10 mouse cellular contexts compared by ENCODE assay signal in genomic region chr3:96599069-96599393, GRCm38 (mm10). TPM values are rescaled to one million over a fixed set of nuclear protein-coding genes. Genes with fewer than 3 reads are reported as not detected.
DNase-seq lines count a peak whose midpoint lies in the region; ATAC-seq and TF ChIP-seq lines count a peak whose summit lies in the region.
"Had no signal": no experiment of that assay in that cellular context is flagged by ENCODE, and none has a peak within 500 bp of the region (broad histone marks: within the 10 kb centered on the region; RNA-seq: fewer than 3 reads in every experiment).

No protein-coding gene starts in this region.

- TF ChIP-seq CTCF in kidney, postnatal 0 days (IDR thresholded peaks at IDR 0.05; ENCODE audit: low read depth), result no peak

- H3K9ac ChIP-seq in kidney, postnatal 0 days (ENCODE audit: low read depth, low read length), result no peak overlapping the region
- H3K9ac ChIP-seq in neural tube, embryonic 12.5 days, result no peak overlapping the region

- peaks cover 25% of the 10 kb centered on the region for H3K4me1 ChIP-seq in kidney, postnatal 0 days (replicated peaks; ENCODE audit: insufficient read depth, low read length)
- peaks cover 92% of the 10 kb centered on the region for H3K4me1 ChIP-seq in forebrain, embryonic 10.5 days
- H3K4me1 ChIP-seq in neural tube, embryonic 12.5 days, result peaks cover 70% of the 10 kb centered on the region

- peak overlapping the region; percentile 48 for H3K4me3 ChIP-seq in kidney, postnatal 0 days (replicated peaks; ENCODE audit: low read depth, low read length)
- peak overlapping the region; percentile 61 for H3K4me3 ChIP-seq in forebrain, embryonic 10.5 days
- peak overlapping the region; percentile 43 for H3K4me3 ChIP-seq in neural tube, embryonic 12.5 days

- no peak overlapping the region for H3K27ac ChIP-seq in kidney, postnatal 0 days
- H3K27ac ChIP-seq in forebrain, embryonic 10.5 days, result peak overlapping the region; percentile 84; the same call in 1 of the 2 replicates
- H3K27ac ChIP-seq in neural tube, embryonic 12.5 days, result no peak overlapping the region

- 0 out of 2 replicates have a peak, but pooled peaks cover 5% of the 10 kb centered on the region for H3K27me3 ChIP-seq in kidney, postnatal 0 days (ENCODE audit: insufficient read depth, low read length)
- peaks cover 48% of the 10 kb centered on the region for H3K27me3 ChIP-seq in forebrain, embryonic 10.5 days (ENCODE audit: poor library complexity, severe bottlenecking)
- H3K27me3 ChIP-seq in neural tube, embryonic 12.5 days (replicated peaks), result peaks cover 27% of the 10 kb centered on the region

- H3K36me3 ChIP-seq in kidney, postnatal 0 days (ENCODE audit: insufficient read depth, low read length), result no peaks in the 10 kb centered on the region
- H3K36me3 ChIP-seq in forebrain, embryonic 10.5 days (replicated peaks), result peaks cover 8% of the 10 kb centered on the region
- H3K36me3 ChIP-seq in neural tube, embryonic 12.5 days, result 0 out of 2 replicates have a peak, but pooled peaks cover 5% of the 10 kb centered on the region

- no peak for DNase-seq in kidney, postnatal 0 days (ENCODE audit: low spot score)
- DNase-seq in kidney, postnatal 25 days, result no peak
- DNase-seq in forebrain, embryonic 10.5 days (ENCODE audit: extremely low spot score, low spot score), result no peak
- DNase-seq in induced T-regulatory cell, adult 2 months (ENCODE audit: low read depth), result peak; percentile 23
- no peak for DNase-seq in layer of hippocampus, postnatal 25 days (ENCODE audit: extremely low spot score in 1 of 2, low spot score in 1 of 2)
- DNase-seq in Muller cell, postnatal 12 days (ENCODE audit: inconsistent ontology term), result no peak

- H3K4me2 ChIP-seq in kidney, postnatal 0 days (ENCODE audit: low read length), result no peak overlapping the region
- peak overlapping the region; percentile 93 for H3K4me2 ChIP-seq in neural tube, embryonic 12.5 days (replicated peaks)

- ATAC-seq in kidney, postnatal 0 days (replicated peaks; ENCODE audit: low FRiP score, low read depth), result no peak
- ATAC-seq in neural tube, embryonic 12.5 days (ENCODE audit: low FRiP score, low read depth), result no peak
- ATAC-seq in megakaryocyte progenitor cell, adult 5-6 weeks (replicated peaks; ENCODE audit: poor library complexity), result no peak

- WGBS in kidney, postnatal 0 days, result 62% methylated on average over 8 of the region's 8 CpGs
- WGBS in forebrain, embryonic 10.5 days, result 37% methylated on average over 8 of the region's 8 CpGs
- 42% methylated on average over 8 of the region's 8 CpGs for WGBS in neural tube, embryonic 12.5 days

- H3K9me3 ChIP-seq in kidney, postnatal 0 days (replicated peaks; ENCODE audit: low read length), result no peaks in the 10 kb centered on the region
- no peaks in the 10 kb centered on the region for H3K9me3 ChIP-seq in forebrain, embryonic 10.5 days
- H3K9me3 ChIP-seq in neural tube, embryonic 12.5 days, result no peaks in the 10 kb centered on the region

RNA-seq across cellular contexts. Expression of gene Lix1l, which starts 1.9 kb away (rescaled TPM):
- 4.9 and 5.2 TPM in 2 replicates for polyA plus RNA-seq in kidney, postnatal 0 days (2015; fragmentation: Nextera tagmentation; extraction: Ambion mirVana)
- polyA plus RNA-seq in forebrain, embryonic 10.5 days (2016; fragmentation: Nextera tagmentation; extraction: Ambion mirVana), result 3.2 and 3.9 TPM in 2 replicates
- 6.7 and 7.2 TPM in 2 replicates for polyA plus RNA-seq in neural tube, embryonic 12.5 days (2016; fragmentation: Nextera tagmentation; extraction: Ambion mirVana)
- 10 to 100 TPM; 29.2 to 29.4 TPM for total RNA-seq in layer of hippocampus, postnatal 25 days (2021)
- total RNA-seq in megakaryocyte progenitor cell, adult 5-6 weeks (2015), result 0.89 and 3.0 TPM in 2 replicates
- total RNA-seq in megakaryocyte progenitor cell, adult 5-6 weeks (2017), result 0.83 and 2.3 TPM in 2 replicates

RNA-seq across cellular contexts. Expression of gene Ankrd34a, which starts 2.6 kb away (rescaled TPM):
- 1.2 and 1.3 TPM in 2 replicates for polyA plus RNA-seq in kidney, postnatal 0 days (2015; fragmentation: Nextera tagmentation; extraction: Ambion mirVana)
- polyA plus RNA-seq in forebrain, embryonic 10.5 days (2016; fragmentation: Nextera tagmentation; extraction: Ambion mirVana), result 1.2 TPM in 2 replicates
- 5.3 and 5.6 TPM in 2 replicates for polyA plus RNA-seq in neural tube, embryonic 12.5 days (2016; fragmentation: Nextera tagmentation; extraction: Ambion mirVana)
- 10 to 100 TPM; 50.9 to 62.3 TPM for total RNA-seq in layer of hippocampus, postnatal 25 days (2021)
- total RNA-seq in megakaryocyte progenitor cell, adult 5-6 weeks (2015), result not detected in 2 replicates
- not detected in 2 replicates for total RNA-seq in megakaryocyte progenitor cell, adult 5-6 weeks (2017)
- total RNA-seq: megakaryocyte-erythroid progenitor cell, adult 5-6 weeks had no signal

RNA-seq across cellular contexts. Expression of gene Polr3gl, which starts 5.0 kb away (rescaled TPM):
- polyA plus RNA-seq in kidney, postnatal 0 days (2015; fragmentation: Nextera tagmentation; extraction: Ambion mirVana), result 26.0 and 28.2 TPM in 2 replicates
- 23.8 and 27.3 TPM in 2 replicates for polyA plus RNA-seq in forebrain, embryonic 10.5 days (2016; fragmentation: Nextera tagmentation; extraction: Ambion mirVana)
- polyA plus RNA-seq in neural tube, embryonic 12.5 days (2016; fragmentation: Nextera tagmentation; extraction: Ambion mirVana), result 40.3 and 40.9 TPM in 2 replicates
- 10 to 100 TPM; 23.8 to 29.7 TPM for total RNA-seq in layer of hippocampus, postnatal 25 days (2021)
- total RNA-seq in megakaryocyte progenitor cell, adult 5-6 weeks (2015), result 27.0 and 30.4 TPM in 2 replicates
- 50.7 and 59.5 TPM in 2 replicates for total RNA-seq in megakaryocyte progenitor cell, adult 5-6 weeks (2017)

RNA-seq across cellular contexts. Expression of gene Gm16253, which starts 22.2 kb away (rescaled TPM):
- not detected in 2 replicates for polyA plus RNA-seq in kidney, postnatal 0 days (2015; fragmentation: Nextera tagmentation; extraction: Ambion mirVana)
- 0.66 and 1.6 TPM in 2 replicates for polyA plus RNA-seq in forebrain, embryonic 10.5 days (2016; fragmentation: Nextera tagmentation; extraction: Ambion mirVana)
- polyA plus RNA-seq in neural tube, embryonic 12.5 days (2016; fragmentation: Nextera tagmentation; extraction: Ambion mirVana), result 1.6 and 3.0 TPM in 2 replicates
- not detected for total RNA-seq in layer of hippocampus, postnatal 25 days (2021)
- not detected in 2 replicates for total RNA-seq in megakaryocyte progenitor cell, adult 5-6 weeks (2015)
- not detected in 2 replicates for total RNA-seq in megakaryocyte progenitor cell, adult 5-6 weeks (2017)
- total RNA-seq: megakaryocyte-erythroid progenitor cell, adult 5-6 weeks had no signal
- polyA plus RNA-seq: large intestine, adult 2 months had no signal

RNA-seq across cellular contexts. Expression of gene Rbm8a, which starts 30.7 kb away (rescaled TPM):
- 100 and 111 TPM in 2 replicates for polyA plus RNA-seq in kidney, postnatal 0 days (2015; fragmentation: Nextera tagmentation; extraction: Ambion mirVana)
- 224 and 226 TPM in 2 replicates for polyA plus RNA-seq in forebrain, embryonic 10.5 days (2016; fragmentation: Nextera tagmentation; extraction: Ambion mirVana)
- polyA plus RNA-seq in neural tube, embryonic 12.5 days (2016; fragmentation: Nextera tagmentation; extraction: Ambion mirVana), result 146 and 147 TPM in 2 replicates
- 10 to 100 TPM; 48.4 to 51.7 TPM for total RNA-seq in layer of hippocampus, postnatal 25 days (2021)
- 116 and 119 TPM in 2 replicates for total RNA-seq in megakaryocyte progenitor cell, adult 5-6 weeks (2015)
- total RNA-seq in megakaryocyte progenitor cell, adult 5-6 weeks (2017), result 58.2 and 64.5 TPM in 2 replicates
